Mouse (Mus musculus) bone marrow, adult 2 months (tissue): ENCODE data around the gene Cpeb1.

Source experiments
- CTCF ChIP-seq: fragments of 200-500 bp; IDR thresholded peaks from 2 replicates; pipeline ENCODE4 v1.5.1; 2011; ENCODE audit warnings: low read length, control low read depth; ENCODE audit not compliant: control insufficient read depth, insufficient read depth
- POLR2A ChIP-seq: fragments of 200-500 bp; IDR thresholded peaks from 2 replicates; pipeline ENCODE4 v1.6.1; 2011; ENCODE audit warnings: low read depth, mild to moderate bottlenecking, control low read depth, low read length, borderline replicate concordance; ENCODE audit not compliant: control insufficient read depth

DNA sequence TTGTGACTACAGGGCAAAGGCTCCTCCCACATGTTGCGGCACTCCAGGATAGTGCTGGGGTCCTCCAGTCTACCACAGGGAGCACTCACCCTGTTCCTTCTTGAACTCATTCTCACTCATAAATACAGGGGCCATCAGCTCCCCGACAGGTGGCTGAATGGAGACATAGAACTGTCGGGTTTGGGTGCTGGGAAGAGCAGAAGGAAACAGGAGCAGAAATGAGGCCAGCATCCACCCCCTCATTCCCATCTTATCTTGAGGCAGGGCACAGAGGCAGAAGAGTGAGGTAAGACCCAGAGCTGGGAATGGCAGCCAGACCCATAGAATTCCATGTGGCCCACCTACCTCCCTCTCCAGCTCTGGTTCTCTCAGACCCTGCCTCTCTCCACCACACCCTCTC is 7.5 kb upstream of the Cpeb1 start:
- TF ChIP-seq POLR2A, result no peak
- TF ChIP-seq CTCF, result no peak
